Mouse (Mus musculus) thymus, postnatal 10 days (tissue): ENCODE data around the gene Gm28044.
A peak's percentile ranks its signal among the peaks of the same experiment; 100 is the strongest.
"Not testable (repeated sequence)": the region's sequence is repeated elsewhere in the genome, so short reads cannot be mapped to it uniquely, and the experiment has no call there.

Experiments
- DNase-seq, 2 experiments: peaks; one replicate each; pipeline ENCODE4 v3.0.0; 2021; ENCODE audit warnings: low spot score in 2 of 2

The Gm28044 gene

DNA sequence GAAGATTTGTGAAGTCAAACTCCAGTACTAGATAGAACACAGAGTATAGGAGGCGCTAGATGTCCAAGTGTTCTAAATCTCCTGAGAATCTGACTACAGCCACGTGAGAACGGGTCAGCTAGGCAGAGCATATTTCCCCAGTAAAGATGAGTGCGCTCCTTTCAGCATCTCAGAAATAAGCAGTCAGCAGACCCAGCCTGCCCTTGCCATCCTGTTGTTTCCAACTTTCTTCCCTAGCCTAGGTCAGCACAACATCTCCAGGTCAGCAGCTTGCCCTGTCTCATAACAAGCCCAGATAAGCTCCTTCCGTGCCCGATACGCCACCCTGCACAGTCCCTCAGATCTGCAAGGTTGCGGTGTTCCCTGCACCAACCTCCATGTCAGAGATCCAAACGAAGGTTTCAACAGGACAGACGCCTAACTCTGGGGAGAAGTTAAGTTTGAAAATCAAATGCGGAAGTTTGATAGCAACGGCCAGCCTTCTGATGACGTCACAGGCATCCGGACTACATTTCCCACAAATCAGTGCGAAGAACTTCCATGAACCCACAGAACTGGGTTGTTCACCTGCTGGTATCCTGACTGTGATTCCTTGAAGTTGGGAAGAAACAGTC is at the start of gene Gm28044, which contains the start of gene Zfp953:
TSS of gene Gm28044 (minus strand) at position 406 of the 614 bp plus-strand sequence.
TSS of gene Zfp953 (minus strand) at position 475 of the 614 bp plus-strand sequence.
- peak; percentile 79 to 85 for DNase-seq

DNA sequence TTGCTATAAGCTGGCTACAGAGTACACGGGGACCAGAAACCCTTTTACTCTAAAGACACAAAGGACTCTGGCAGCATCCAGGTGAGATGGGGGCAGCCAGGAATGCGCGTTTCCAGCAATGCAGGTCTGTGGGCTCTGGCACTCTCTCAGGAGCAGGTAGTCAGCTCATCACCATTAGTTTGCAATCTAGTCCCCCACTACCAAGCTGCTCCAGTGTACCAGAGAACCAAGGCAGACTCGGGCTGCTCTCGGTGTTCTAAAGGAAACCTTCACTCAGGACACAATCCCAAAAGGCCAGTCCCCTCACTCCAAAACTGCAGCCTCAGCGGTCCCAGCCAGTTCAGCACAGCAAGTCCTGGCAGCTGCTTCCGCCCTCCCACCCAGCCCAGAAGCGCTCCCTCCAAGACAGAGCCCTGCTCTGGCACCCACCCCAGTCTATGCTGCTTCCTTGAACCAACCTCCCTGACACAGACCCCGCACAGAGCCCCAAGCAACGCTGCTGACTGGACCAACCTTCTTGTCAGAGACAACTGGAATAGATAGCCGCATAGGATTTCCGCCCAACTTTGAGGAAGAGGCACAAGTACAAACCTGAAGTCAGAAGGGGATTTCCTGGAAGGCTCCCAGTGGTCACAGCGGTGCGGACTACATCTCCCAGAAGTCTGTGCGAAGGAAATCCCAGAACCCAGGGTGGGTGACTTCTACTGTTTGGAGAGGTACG is 39.0 kb upstream of the Gm28044 start, which contains the start of gene Zfp429:
TSS of gene Zfp429 (minus strand) at position 637 of the 721 bp plus-strand sequence.
- peak; percentile 44 to 56 for DNase-seq

- not testable (repeated sequence) for DNase-seq
Observed at GRCm38 (mm10) chr13:67376255-67376654, 15.9 kb upstream of the Gm28044 start.

DNA sequence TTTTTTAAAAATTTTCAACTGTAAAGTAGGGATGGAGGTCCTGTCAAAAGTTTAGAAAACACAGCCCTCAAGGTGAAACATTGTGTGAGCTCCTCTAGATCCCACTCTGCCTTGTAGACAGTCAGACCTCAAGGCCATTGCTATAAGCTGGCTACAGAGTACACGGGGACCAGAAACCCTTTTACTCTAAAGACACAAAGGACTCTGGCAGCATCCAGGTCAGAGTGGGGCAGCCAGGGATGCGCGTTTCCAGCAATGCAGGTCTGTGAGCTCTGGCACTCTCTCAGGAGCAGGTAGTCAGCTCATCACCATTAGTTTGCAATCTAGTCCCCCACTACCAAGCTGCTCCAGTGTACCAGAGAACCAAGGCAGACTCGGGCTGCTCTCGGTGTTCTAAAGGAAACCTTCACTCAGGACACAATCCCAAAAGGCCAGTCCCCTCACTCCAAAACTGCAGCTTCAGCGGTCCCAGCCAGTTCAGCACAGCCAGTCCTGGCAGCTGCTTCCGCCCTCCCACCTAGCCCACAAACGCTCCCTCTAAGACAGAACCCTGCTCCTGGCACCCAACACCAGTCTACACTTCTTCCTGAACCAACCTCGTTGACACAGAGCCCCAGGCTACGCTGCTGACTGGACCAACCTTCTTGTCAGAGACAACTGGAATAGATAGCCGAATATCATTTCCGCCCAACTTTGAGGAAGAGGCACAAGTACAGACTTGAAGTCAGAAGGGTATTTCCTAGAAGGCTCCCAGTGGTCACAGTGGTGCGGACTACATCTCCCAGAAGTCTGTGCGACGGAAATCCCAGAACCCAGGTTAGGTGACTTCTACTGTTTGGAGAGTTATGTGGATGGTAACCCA is 14.9 kb upstream of the Gm28044 start, which contains the start of the genes Gm28041 and Zfp456:
TSS of gene Gm28041 (minus strand) at position 684 of the 862 bp plus-strand sequence.
TSS of gene Zfp456 (minus strand) at position 761 of the 862 bp plus-strand sequence.
- DNase-seq: peak; percentile 59 to 62

DNA sequence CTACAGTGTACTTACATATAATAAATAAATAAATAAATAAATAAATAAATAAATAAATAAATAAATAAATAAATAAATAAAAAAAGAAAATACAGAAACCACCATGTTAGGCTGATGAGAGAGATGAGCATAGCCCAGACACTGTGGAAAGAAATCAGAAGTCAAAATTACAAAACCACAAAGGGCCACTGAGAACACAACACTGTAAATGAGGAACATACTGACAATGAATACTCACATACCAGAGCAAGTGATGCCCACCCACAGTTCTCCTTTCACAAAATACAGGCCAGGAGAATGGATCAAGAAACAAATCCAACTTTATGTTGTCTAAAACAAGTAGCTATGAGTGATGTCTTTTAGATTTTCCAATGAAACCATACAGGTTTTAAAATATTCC is 8.5 kb downstream of the Gm28044 start:
- no peak for DNase-seq

DNA sequence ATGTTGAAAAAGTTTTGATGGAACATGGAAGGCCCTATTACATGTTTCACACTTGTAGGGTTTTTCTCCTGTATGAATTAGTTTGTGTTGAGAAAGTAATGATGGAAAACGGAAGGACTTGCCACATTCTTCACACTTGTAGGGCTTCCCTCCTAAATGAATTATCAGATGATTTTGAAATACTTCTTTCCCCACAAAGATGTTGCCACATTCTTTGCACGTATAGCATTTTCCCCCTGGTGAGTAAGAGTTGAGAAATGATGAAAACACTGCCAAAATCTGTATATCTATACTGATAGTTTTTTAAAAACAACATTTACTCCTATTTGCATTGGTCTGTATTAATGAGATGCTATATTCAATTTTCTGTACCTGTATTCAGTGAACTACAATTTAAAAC is 16.9 kb downstream of the Gm28044 start:
- DNase-seq: no peak

DNA sequence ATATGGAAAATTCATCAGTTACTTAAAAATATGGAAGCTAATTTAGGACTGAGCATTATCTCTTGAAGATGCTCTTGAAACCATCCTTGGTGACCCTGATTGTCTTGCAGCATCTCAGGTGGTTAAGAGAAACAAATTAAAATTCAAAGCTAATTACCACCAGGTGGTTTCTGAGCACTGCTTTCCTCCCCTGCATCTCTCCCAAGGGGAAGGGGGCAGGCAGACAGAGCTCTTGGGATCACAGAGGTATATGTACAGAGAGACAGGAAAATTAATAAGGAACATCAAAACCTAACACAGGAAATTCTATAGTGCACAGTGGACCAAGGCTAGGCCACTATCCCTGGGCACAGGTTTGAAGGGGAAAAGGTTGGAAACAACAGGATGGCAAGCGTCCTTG is 27.5 kb downstream of the Gm28044 start:
- DNase-seq: no peak

- peak; percentile 69 to 77 for DNase-seq
Observed at GRCm38 (mm10) chr13:67332019-67332724, 28.2 kb downstream of the Gm28044 start, which contains the start of gene Zfp595. Zfp595 (minus strand) TSS chr13:67332570.

- no peak for DNase-seq
Observed at GRCm38 (mm10) chr13:67306718-67307117, 53.6 kb downstream of the Gm28044 start.

DNA sequence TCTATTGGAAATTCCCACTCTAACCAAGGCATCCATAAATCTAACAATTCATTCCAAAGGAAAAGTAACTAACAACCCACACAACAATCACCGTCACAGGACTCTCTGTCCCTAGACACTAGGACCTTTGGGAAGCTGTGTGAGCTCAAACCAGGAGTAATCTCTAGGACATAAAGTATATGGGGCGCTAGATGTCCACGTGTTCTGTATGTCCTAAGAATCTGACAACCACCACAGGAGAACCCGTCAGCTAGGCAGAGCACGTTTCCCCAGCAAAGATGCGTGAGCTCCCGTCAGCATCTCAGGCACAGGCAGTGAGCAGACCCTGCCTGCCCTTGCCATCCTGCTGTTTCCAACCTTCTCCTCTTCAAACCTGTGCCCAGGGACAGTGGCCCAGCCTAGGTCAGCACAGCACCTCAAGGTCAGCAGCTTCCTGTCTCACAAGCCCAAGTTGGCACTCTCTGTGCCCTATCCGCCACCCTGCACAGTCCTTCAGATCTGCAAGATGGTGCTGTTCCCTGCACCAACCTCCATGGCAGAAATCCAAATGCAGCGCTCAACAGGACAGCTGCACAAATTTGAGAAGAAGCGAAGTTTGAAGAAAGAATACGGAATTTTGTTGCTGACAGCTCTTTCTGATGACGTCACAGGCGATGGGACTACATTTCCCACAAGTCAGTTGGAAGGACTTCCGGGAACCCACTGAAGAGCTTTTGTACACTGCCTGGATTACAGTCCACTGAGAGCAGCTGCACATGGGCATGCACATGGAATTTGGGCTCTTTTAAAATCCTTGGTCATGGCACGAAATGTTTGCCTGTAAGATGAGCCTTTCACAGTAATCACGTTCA is 54.3 kb downstream of the Gm28044 start, which contains the start of gene Zfp457:
TSS of gene Zfp457 (minus strand) at position 664 of the 851 bp plus-strand sequence.
- peak; percentile 75 to 84 for DNase-seq

GRCm38 (mm10) chr13:67278314-67278713 is 82.0 kb downstream of the Gm28044 start, which contains the start of gene Zfp458:
Zfp458 (minus strand) TSS chr13:67278466.
- no peak for DNase-seq

- not testable (repeated sequence) for DNase-seq
Observed at GRCm38 (mm10) chr13:67269383-67270065, 90.8 kb downstream of the Gm28044 start.

- DNase-seq: peak; percentile 58 to 67
Observed at GRCm38 (mm10) chr13:67268568-67269369, 91.6 kb downstream of the Gm28044 start.
